Mouse (Mus musculus): Measurements from ENCODE around the gene Fam228a.

GRCm38 (mm10) chr12:4784466-4784865 lies 46.2 kb upstream of the Fam228a start:
- TF ChIP-seq CTCF (IDR thresholded peaks at IDR 0.05; ENCODE audit: borderline replicate concordance, insufficient read depth, low read length) (no peak), POLR2A (IDR thresholded peaks at IDR 0.05; ENCODE audit: low read depth, low read length) (no peak)

Data from embryonic fibroblast, embryonic 13.5 days (primary cell).